Mouse (Mus musculus) monocyte, adult 2 months (primary cell): ENCODE measurements around the gene Alppl2.
A peak's percentile ranks its signal among the peaks of the same experiment; 100 is the strongest.

Source experiments
- DNase-seq, 2 experiments: peaks; one replicate each; pipeline ENCODE4 v3.0.0; 2022; ENCODE audit warnings: low spot score in 2 of 2, low read depth in 1 of 2

Gene Alppl2

GRCm38 (mm10) chr1:87089828-87090227, at the start of gene Alppl2:
TSS of gene Alppl2 (minus strand) at chr1:87089928.
- no peak for DNase-seq

GRCm38 (mm10) chr1:87131803-87132202, 42.1 kb upstream of the Alppl2 start:
- no peak for DNase-seq

- DNase-seq, result no peak
Observed at GRCm38 (mm10) chr1:87127206-87128030, 37.7 kb upstream of the Alppl2 start.

- DNase-seq, result no peak
Observed at GRCm38 (mm10) chr1:87124673-87125072, 34.9 kb upstream of the Alppl2 start, which contains the start of gene Akp3. TSS of gene Akp3 (plus strand) at chr1:87124973.

- DNase-seq, result no peak
Observed at GRCm38 (mm10) chr1:87114784-87115183, 25.1 kb upstream of the Alppl2 start.

- no peak for DNase-seq
Observed at GRCm38 (mm10) chr1:87111719-87112354, 22.1 kb upstream of the Alppl2 start.

GRCm38 (mm10) chr1:87108564-87108963, 18.8 kb upstream of the Alppl2 start:
- DNase-seq, result no peak

GRCm38 (mm10) chr1:87106536-87106935, 16.8 kb upstream of the Alppl2 start:
- DNase-seq, result no peak

- DNase-seq, result no peak
Observed at GRCm38 (mm10) chr1:87103936-87104335, 14.2 kb upstream of the Alppl2 start.

GRCm38 (mm10) chr1:87102114-87102513, 12.4 kb upstream of the Alppl2 start:
- no peak for DNase-seq

- DNase-seq, result no peak
Observed at GRCm38 (mm10) chr1:87101411-87101810, 11.7 kb upstream of the Alppl2 start, which contains the start of gene Alpi. TSS of gene Alpi (minus strand) at chr1:87101606.

- DNase-seq, result peak in 1 of 2 experiments; percentile 25
Observed at GRCm38 (mm10) chr1:87098358-87098975, 8.7 kb upstream of the Alppl2 start.

- no peak for DNase-seq
Observed at GRCm38 (mm10) chr1:87095642-87096041, 5.9 kb upstream of the Alppl2 start.

GRCm38 (mm10) chr1:87089251-87089650, 477 bp downstream of the Alppl2 start:
- DNase-seq, result no peak

GRCm38 (mm10) chr1:87086964-87087363, 2.8 kb downstream of the Alppl2 start:
- no peak for DNase-seq

- no peak for DNase-seq
Observed at GRCm38 (mm10) chr1:87086196-87086595, 3.5 kb downstream of the Alppl2 start.

- DNase-seq, result no peak
Observed at GRCm38 (mm10) chr1:87073776-87074175, 16.0 kb downstream of the Alppl2 start.

GRCm38 (mm10) chr1:87070720-87071119, 19.0 kb downstream of the Alppl2 start:
- DNase-seq, result no peak

- DNase-seq, result no peak
Observed at GRCm38 (mm10) chr1:87060913-87061312, 28.8 kb downstream of the Alppl2 start.

- no peak for DNase-seq
Observed at GRCm38 (mm10) chr1:87059042-87059665, 30.6 kb downstream of the Alppl2 start.

- no peak for DNase-seq
Observed at GRCm38 (mm10) chr1:87057075-87057474, 32.7 kb downstream of the Alppl2 start.
